Mouse (Mus musculus): Measurements from ENCODE around the gene Ptrh2.

- no peak for TF ChIP-seq CTCF (IDR thresholded peaks at IDR 0.05; ENCODE audit: low read depth)
- TF ChIP-seq EP300 (IDR thresholded peaks at IDR 0.05; ENCODE audit: low read depth): no peak
Measured at GRCm38 (mm10) chr11:86657863-86658262, 25.9 kb upstream of the Ptrh2 start.
